Mouse (Mus musculus) hindbrain, embryonic 15.5 days (tissue): Measurements from ENCODE around the gene Fuca1. TPM values are rescaled to one million over a fixed set of nuclear protein-coding genes. Genes with fewer than 3 reads are reported as not detected.

ENCODE experiments used
- ATAC-seq: fragments of 200-750 bp; cut with Nextera tagmentation; 2 replicates; pipeline ENCODE4 v1.8.0; 2017; ENCODE audit warnings: low read depth, moderate number of reproducible peaks, moderate TSS enrichment; ENCODE audit not compliant: low FRiP score
- H3K27ac ChIP-seq: fragments of 300-500 bp; sonication (generic); replicated peaks from 2 replicates; pipeline ENCODE4 v1.5.1; 2015; ENCODE audit warnings: mild to moderate bottlenecking, inconsistent platforms
- H3K27me3 ChIP-seq: fragments of 300-500 bp; sonication (generic); 2 replicates; pipeline ENCODE4 v1.6.1; 2015; ENCODE audit warnings: control low read depth, inconsistent platforms
- H3K36me3 ChIP-seq: fragments of 300-500 bp; sonication (generic); 2 replicates; pipeline ENCODE4 v1.6.1; 2015; ENCODE audit warnings: control low read depth, inconsistent platforms
- H3K4me1 ChIP-seq: fragments of 300-500 bp; sonication (generic); replicated peaks from 2 replicates; pipeline ENCODE4 v1.6.1; 2015; ENCODE audit warnings: control low read depth, inconsistent platforms
- H3K4me2 ChIP-seq: fragments of 300-500 bp; sonication (generic); 2 replicates; pipeline ENCODE4 v1.6.1; 2015; ENCODE audit warnings: moderate library complexity, mild to moderate bottlenecking, inconsistent platforms
- H3K4me3 ChIP-seq: fragments of 300-500 bp; sonication (generic); 2 replicates; pipeline ENCODE4 v1.5.1; 2015; ENCODE audit warnings: mild to moderate bottlenecking, inconsistent platforms
- H3K9ac ChIP-seq: fragments of 300-500 bp; sonication (generic); 2 replicates; pipeline ENCODE4 v1.6.1; 2015; ENCODE audit warnings: inconsistent platforms
- H3K9me3 ChIP-seq: fragments of 300-500 bp; sonication (generic); 2 replicates; pipeline ENCODE4 v1.6.1; 2016; ENCODE audit warnings: control low read depth, inconsistent platforms
- WGBS: fragments of 180-500 bp; shearing (Covaris S2); methylation state at CpG from one replicate; pipeline ENCODE4 v1.1.7; 2015; 5-methylcytosine and 5-hydroxymethylcytosine counted together
- polyA plus RNA-seq: library from polyadenylated mRNA; unstranded; fragments of >200 nt; fragmentation: Nextera tagmentation; extraction: Ambion mirVana; gene quantifications from 2 replicates; pipeline ENCODE4 v1.2.1, GENCODE M21; 2015

The Fuca1 gene
- polyA plus RNA-seq, 1 experiment from 2014 or later: 72.8 TPM

DNA sequence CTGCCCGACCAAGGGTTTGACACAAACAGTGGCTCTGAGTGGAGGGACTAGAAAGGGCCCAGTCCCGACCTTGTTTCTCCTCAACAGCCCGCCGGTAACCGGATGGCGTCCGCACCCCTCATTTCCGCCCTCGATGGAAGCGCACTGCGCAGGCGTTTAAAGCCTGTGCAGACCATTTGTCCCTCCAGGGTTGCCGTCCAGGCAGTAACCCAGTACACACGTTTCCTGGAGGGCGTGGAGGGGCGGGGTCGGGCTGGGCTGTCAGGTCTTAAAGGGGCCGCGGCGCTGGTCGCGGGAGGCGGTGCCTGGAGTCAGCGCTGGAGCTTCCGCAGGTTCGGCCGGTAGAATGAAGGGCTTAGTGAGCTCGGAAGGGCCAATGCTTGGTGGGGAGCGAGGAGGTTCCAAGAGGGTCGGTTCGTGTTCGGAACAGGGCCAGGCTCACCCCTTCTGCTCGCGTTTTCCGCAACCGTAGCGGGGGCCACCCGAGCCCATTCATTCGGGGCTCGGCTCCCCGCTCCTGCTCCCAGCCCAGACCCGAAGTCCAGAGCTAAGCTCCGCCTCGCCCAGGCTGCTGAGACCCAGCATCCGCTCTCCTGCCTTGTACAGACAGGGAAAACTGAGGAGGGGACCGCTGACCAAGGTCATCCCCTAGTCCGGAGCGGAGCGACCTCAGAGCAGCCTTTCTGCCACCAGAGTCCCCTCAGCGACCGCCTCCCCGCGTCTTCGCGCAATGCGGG is 43.1 kb downstream of the Fuca1 start, which contains the start of gene Gale:
TSS of gene Gale (plus strand) at position 271 of the 737 bp plus-strand sequence.
- peak; percentile 94 for ATAC-seq
- peak within 1 kb of the TSS; percentile 76 for H3K4me3 ChIP-seq
- H3K4me1 ChIP-seq: peaks cover 21% of the 10 kb centered on the region
- H3K27me3 ChIP-seq: no peaks in the 10 kb centered on the region
- H3K36me3 ChIP-seq: peaks cover 53% of the 10 kb centered on the region
- WGBS: under 1% methylated on average over 56 of the region's 56 CpGs
- H3K9me3 ChIP-seq: no peaks in the 10 kb centered on the region
- H3K27ac ChIP-seq: peak within 1 kb of the TSS; percentile 93
- peak within 1 kb of the TSS; percentile 89 for H3K4me2 ChIP-seq
- H3K9ac ChIP-seq: peak within 1 kb of the TSS; percentile 81

DNA sequence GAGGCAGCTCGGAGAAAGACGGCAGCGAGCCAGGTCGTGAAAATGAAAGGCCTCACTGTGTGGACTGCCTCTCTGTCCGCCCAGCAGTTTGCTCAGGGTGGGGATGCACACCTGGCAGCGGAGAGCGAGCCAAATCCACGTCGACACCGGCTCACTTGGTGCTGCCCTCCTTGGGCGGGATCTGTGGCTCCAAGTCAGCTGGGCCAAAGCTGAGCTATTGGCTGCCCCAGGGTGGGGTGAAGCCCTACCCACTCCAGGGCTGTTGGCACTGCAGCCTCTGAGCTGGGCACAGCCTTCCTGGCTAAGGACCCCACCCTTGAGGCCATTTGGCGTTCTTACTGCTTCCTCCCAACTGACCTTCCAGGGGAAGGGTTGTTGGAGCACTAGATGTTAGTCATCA is 43.9 kb downstream of the Fuca1 start:
- H3K9ac ChIP-seq: peak overlapping the region; percentile 81
- no peaks in the 10 kb centered on the region for H3K27me3 ChIP-seq
- H3K9me3 ChIP-seq: no peaks in the 10 kb centered on the region
- peaks cover 21% of the 10 kb centered on the region for H3K4me1 ChIP-seq
- 0 out of 2 replicates have a peak, but pooled peaks have one; percentile 0 for ATAC-seq
- peaks cover 54% of the 10 kb centered on the region for H3K36me3 ChIP-seq
- WGBS: 2% methylated on average over 12 of the region's 12 CpGs
- H3K27ac ChIP-seq: peak overlapping the region; percentile 85
- H3K4me3 ChIP-seq: peak overlapping the region; percentile 76
- peak overlapping the region; percentile 89 for H3K4me2 ChIP-seq

DNA sequence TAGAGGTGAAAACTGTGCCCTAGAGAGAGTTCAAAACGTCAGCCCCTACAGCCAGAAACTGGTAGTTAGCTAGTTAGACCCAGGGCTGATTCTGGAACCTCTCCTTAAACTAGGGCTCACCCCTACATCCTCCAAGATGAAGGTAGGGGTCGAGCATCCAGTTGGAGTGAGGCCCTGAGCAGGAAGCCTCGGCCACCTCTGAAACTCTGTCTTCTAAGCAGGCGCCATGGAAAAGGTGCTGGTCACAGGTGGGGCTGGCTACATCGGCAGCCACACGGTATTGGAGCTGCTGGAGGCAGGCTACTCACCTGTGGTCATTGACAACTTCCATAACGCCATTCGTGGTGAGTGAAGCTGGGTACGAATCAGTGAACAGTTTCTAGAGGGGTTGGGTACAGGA is 44.6 kb downstream of the Fuca1 start:
- no peak overlapping the region for H3K27ac ChIP-seq

GRCm38 (mm10) chr4:135966283-135966682 is 45.7 kb downstream of the Fuca1 start:
- ATAC-seq: no peak
- Histone ChIP-seq H3K36me3 (peaks cover 52% of the 10 kb centered on the region), H3K9ac (no peak overlapping the region), H3K4me1 (peaks cover 36% of the 10 kb centered on the region), H3K9me3 (no peaks in the 10 kb centered on the region), H3K27me3 (no peaks in the 10 kb centered on the region), H3K4me2 (no peak overlapping the region), H3K4me3 (no peak overlapping the region), H3K27ac (no peak overlapping the region)
- 91% methylated on average over 16 of the region's 16 CpGs for WGBS

More for the DNA sequence above, 44.6 kb downstream of the Fuca1 start:
- Histone ChIP-seq H3K9ac (no peak overlapping the region), H3K4me3 (0 out of 2 replicates have a peak overlapping the region, but pooled peaks have one; percentile 76), H3K36me3 (peaks cover 54% of the 10 kb centered on the region), H3K9me3 (no peaks in the 10 kb centered on the region), H3K4me2 (peak overlapping the region; percentile 89), H3K27me3 (no peaks in the 10 kb centered on the region), H3K4me1 (peaks cover 26% of the 10 kb centered on the region)
- ATAC-seq: no peak
- 84% methylated on average over 9 of the region's 9 CpGs for WGBS

DNA sequence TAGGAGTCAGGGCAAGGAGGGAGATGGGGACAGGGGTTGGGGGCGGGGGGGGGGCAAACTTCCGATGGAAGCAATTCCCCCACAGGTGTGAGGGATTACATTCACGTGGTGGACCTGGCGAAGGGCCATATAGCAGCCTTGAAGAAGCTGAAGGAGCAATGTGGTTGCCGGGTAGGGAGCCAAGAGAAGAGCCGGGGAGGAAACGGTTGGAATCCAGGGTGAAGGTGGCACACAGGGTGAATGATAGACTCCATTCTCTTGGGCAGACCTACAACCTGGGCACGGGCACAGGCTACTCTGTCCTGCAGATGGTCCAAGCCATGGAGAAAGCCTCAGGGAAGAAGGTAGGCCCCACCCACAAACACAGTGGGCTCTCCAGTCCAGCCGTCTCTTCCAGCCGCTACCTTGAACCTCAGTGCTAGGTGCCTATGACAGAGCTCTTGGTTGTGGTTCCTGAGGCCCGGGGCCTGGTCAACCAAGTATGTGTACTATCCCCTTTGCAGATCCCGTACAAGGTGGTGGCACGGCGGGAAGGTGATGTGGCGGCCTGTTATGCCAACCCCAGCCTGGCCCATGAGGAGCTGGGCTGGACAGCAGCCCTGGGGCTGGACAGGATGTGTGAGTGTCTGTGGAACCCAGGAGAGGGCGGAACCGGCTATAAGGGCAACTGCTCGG is 46.7 kb downstream of the Fuca1 start:
- H3K9ac ChIP-seq: no peak overlapping the region
- H3K4me2 ChIP-seq: no peak overlapping the region
- 90% methylated on average over 18 of the region's 18 CpGs for WGBS
- H3K27me3 ChIP-seq: no peaks in the 10 kb centered on the region
- H3K4me3 ChIP-seq: no peak overlapping the region
- H3K4me1 ChIP-seq: peaks cover 44% of the 10 kb centered on the region
- ATAC-seq: no peak
- no peaks in the 10 kb centered on the region for H3K9me3 ChIP-seq
- H3K36me3 ChIP-seq: peaks cover 46% of the 10 kb centered on the region
- no peak overlapping the region for H3K27ac ChIP-seq

DNA sequence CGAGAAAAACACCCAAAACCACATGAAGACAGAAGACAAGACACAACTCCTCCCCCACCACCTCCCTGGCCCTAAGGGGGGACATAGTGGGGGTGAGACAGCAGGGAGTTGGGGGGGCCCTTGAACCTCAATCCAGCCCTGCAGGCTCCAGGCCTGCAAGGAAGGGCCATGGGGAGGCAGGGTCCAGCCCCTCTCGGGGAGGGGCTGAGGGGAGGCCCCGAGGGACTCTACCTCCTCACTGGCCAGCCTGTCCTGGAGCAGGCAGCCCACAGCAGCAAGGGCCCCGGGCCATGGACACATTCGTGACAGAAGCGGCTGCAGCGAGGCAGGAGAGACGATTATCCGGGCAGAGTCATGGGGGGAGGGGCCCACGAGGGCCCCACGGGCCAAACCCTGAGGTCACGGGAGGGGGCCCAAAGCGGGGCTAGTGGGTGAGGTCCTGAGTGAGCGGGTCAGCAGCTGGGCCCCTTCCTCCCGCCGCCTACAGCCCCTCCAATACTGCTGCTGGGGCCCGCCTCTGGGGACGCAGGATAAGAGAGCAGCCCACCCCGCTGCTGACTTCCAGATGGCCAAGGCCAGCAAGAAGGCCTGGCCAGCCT is 47.8 kb downstream of the Fuca1 start:
- no peaks in the 10 kb centered on the region for H3K9me3 ChIP-seq
- H3K4me1 ChIP-seq: peaks cover 43% of the 10 kb centered on the region
- H3K9ac ChIP-seq: no peak overlapping the region
- H3K27ac ChIP-seq: no peak overlapping the region
- no peak for ATAC-seq
- H3K36me3 ChIP-seq: peaks cover 45% of the 10 kb centered on the region
- 65% methylated on average over 19 of the region's 19 CpGs for WGBS
- H3K4me2 ChIP-seq: no peak overlapping the region
- no peak overlapping the region for H3K4me3 ChIP-seq
- no peaks in the 10 kb centered on the region for H3K27me3 ChIP-seq

DNA sequence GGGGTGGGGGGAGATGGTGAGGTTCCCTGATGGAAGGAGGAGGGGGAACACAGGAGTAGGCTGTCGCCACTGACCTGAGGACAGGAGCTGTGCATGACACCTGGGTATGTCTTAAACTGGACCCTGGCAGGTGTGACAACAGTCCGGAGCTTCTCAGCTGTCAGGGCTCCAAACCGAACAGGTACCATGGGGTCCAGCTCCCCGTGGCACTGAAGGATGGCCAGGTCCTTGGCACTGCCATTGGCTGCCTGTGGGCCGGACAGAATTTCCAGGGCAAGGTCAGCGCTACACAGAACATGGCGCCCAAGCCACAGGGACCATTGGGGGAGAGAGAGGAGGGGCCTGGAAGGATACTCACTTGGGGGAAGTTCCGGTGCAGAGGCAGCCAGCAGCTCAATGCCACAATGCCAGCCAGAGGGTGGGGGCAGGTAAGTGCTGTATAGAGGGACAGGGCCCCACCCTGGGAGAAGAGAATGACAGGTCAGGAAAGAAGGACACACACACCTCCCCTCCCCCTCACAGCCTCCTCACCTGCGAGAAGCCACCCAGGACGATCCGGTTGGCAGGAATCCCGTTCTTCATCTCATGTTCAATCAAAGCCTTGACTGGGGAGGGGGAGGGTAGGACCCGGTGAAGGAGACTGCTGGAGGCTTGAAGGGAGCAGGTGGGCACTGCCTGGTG is 48.7 kb downstream of the Fuca1 start:
- H3K36me3 ChIP-seq: peaks cover 45% of the 10 kb centered on the region
- no peak overlapping the region for H3K4me2 ChIP-seq
- H3K27me3 ChIP-seq: no peaks in the 10 kb centered on the region
- H3K9ac ChIP-seq: no peak overlapping the region
- peaks cover 39% of the 10 kb centered on the region for H3K4me1 ChIP-seq
- 87% methylated on average over 13 of the region's 13 CpGs for WGBS
- no peak overlapping the region for H3K4me3 ChIP-seq
- H3K27ac ChIP-seq: no peak overlapping the region
- no peaks in the 10 kb centered on the region for H3K9me3 ChIP-seq
- no peak for ATAC-seq

DNA sequence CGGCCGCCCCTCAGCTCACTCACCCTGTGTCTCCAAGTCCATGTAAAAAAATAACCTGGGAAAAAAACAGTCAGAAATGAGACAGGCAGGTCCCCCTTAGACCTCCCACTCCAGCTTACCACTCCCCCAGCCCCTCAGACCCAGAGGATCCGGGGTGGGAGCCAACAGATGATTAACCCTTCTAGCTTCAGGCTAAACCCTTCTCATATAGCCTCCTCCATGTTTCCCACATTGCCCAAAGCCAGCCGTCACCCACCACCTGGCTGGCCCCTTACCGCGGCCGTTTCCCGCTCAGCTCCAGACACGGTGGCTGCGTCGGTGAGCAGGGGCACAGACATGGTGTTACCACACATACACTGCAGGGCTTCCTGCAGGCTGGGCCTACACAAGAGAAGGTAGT is 50.0 kb downstream of the Fuca1 start:
- 0 out of 2 replicates have a peak overlapping the region, but pooled peaks have one; percentile 3 for H3K4me2 ChIP-seq
- H3K9ac ChIP-seq: 0 out of 2 replicates have a peak overlapping the region, but pooled peaks have one; percentile 0
- H3K9me3 ChIP-seq: no peaks in the 10 kb centered on the region
- H3K4me1 ChIP-seq: peaks cover 29% of the 10 kb centered on the region
- no peaks in the 10 kb centered on the region for H3K27me3 ChIP-seq
- peaks cover 55% of the 10 kb centered on the region for H3K36me3 ChIP-seq
- no peak overlapping the region for H3K4me3 ChIP-seq
- no peak for ATAC-seq
- no peak overlapping the region for H3K27ac ChIP-seq
- WGBS: 88% methylated on average over 11 of the region's 11 CpGs

DNA sequence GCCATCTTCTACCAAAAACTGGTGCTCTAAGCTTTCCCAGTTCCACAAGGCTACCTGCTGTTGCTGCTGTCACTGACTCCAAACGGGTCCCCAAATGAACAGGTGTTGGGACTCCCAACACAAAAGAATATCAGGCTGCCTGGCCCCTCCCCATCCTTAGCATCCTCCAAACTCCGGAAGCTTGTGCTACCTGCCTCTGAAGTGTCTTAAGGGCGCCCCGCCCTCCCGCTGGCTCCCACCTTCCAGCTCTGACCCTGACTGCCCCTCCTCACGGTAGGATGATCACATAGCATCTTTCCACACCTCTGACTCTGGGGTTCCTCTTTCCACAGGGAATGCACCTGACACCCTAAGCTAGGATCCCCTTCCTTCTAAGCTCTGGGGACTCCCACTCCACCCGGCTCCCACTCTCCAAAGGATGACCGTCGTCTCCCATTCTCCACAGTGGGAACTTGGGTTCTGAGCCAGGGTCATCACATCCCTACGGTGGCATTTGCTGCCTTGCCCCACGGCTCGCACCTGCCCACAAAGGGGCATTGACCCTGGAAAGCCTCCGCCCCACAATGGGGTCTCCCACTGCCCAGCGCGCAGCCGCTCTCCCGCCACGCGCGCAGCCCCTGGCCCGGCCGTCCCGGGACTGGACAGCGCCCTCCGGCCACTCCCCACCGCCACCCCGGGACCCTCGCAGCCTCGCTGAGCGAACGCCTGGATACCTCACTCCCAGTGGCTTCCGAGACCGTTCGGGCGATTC is 51.4 kb downstream of the Fuca1 start:
- Histone ChIP-seq H3K27ac (peak overlapping the region; percentile 76), H3K9me3 (no peaks in the 10 kb centered on the region), H3K36me3 (peaks cover 62% of the 10 kb centered on the region), H3K4me2 (peak overlapping the region; percentile 96), H3K9ac (peak overlapping the region; percentile 73), H3K27me3 (no peaks in the 10 kb centered on the region), H3K4me1 (peaks cover 29% of the 10 kb centered on the region), H3K4me3 (peak overlapping the region; percentile 65)
- WGBS: 1% methylated on average over 31 of the region's 35 CpGs
- peak; percentile 72 for ATAC-seq

DNA sequence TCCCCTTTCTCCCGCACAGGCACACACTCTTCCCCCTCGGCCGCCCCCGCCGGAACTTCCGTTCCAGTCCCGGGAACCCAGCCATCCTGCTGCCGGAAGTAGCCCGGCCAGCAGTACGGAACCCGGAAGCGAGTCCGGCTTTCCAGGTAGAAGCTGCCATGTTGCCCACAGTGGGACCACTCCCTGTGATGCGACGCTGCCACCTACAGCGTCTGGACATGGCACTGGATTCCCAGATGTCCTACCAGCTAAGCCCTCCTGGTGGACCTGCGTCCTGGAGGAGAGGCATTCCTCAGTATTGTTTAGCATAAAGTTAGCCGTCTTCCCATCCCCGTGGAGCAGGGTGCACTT is 52.0 kb downstream of the Fuca1 start, which contains the start of gene Lypla2:
TSS of gene Lypla2 (minus strand) at position 71 of the 351 bp plus-strand sequence.
- peak within 1 kb of the TSS; percentile 76 for H3K27ac ChIP-seq
- peak within 1 kb of the TSS; percentile 73 for H3K9ac ChIP-seq
- H3K4me1 ChIP-seq: peaks cover 29% of the 10 kb centered on the region
- WGBS: 1% methylated on average over 18 of the region's 19 CpGs
- H3K36me3 ChIP-seq: peaks cover 60% of the 10 kb centered on the region
- ATAC-seq: peak; percentile 85; the same call in 1 of the 2 replicates
- no peaks in the 10 kb centered on the region for H3K9me3 ChIP-seq
- H3K4me2 ChIP-seq: peak within 1 kb of the TSS; percentile 96
- H3K4me3 ChIP-seq: peak within 1 kb of the TSS; percentile 65
- no peaks in the 10 kb centered on the region for H3K27me3 ChIP-seq
